Mouse (Mus musculus): ENCODE data around the gene Scfd2. TPM values are rescaled to one million over a fixed set of nuclear protein-coding genes. Genes with fewer than 3 reads are reported as not detected.

Scfd2 gene
- polyA plus RNA-seq, 1 experiment from 2014 or later, result 21.7 TPM

DNA sequence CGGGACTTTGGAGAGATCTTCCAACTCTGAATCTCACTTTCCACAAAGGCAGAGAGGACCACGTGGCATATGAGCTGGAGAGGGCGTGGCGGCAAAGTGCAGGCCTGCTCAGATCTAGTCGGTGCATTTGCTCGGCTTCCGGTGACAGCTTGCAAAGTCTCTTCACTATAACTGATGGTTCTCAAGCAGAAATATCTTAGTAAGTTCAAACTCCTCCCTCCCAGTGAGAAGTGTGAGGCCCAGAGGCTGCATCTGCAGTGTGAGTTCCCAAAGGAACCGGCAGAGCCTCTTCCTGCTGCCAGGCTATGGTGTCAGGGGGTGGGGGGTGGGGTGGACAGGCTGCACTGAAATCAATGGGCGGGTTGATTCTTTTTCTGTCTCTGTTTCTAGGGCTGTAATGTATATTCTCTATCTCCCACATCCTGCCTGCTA lies 271.2 kb downstream of the Scfd2 start:
- Histone ChIP-seq H3K4me2 (replicated peaks) (no peak overlapping the region), H3K36me3 (no peaks in the 10 kb centered on the region), H3K4me1 (replicated peaks) (peaks cover 18% of the 10 kb centered on the region), H3K27ac (no peak overlapping the region), H3K9ac (replicated peaks) (no peak overlapping the region), H3K9me3 (no peaks in the 10 kb centered on the region), H3K27me3 (no peaks in the 10 kb centered on the region), H3K4me3 (replicated peaks) (no peak overlapping the region)
- 55% methylated on average over 9 of the region's 9 CpGs for WGBS
- peak; percentile 27; the same call in 1 of the 2 replicates for ATAC-seq

- Histone ChIP-seq H3K27ac (no peak overlapping the region), H3K9me3 (no peaks in the 10 kb centered on the region), H3K4me3 (replicated peaks) (no peak overlapping the region), H3K4me1 (replicated peaks) (peaks cover 14% of the 10 kb centered on the region), H3K36me3 (no peaks in the 10 kb centered on the region), H3K9ac (replicated peaks) (no peak overlapping the region), H3K27me3 (no peaks in the 10 kb centered on the region), H3K4me2 (replicated peaks) (no peak overlapping the region)
- ATAC-seq, result no peak
- WGBS, result 78% methylated on average over 4 of the region's 4 CpGs
These were observed 274.9 kb downstream of the Scfd2 start for GRCm38 (mm10) chr5:74256705-74257104.

GRCm38 (mm10) chr5:74254996-74255395 lies 276.6 kb downstream of the Scfd2 start:
- 74% methylated on average over 1 of the region's 1 CpGs for WGBS
- Histone ChIP-seq H3K27me3 (no peaks in the 10 kb centered on the region), H3K27ac (no peak overlapping the region), H3K4me2 (replicated peaks) (no peak overlapping the region), H3K4me1 (replicated peaks) (peaks cover under 1% of the 10 kb centered on the region), H3K36me3 (no peaks in the 10 kb centered on the region), H3K9ac (replicated peaks) (no peak overlapping the region), H3K4me3 (replicated peaks) (no peak overlapping the region), H3K9me3 (no peaks in the 10 kb centered on the region)
- no peak for ATAC-seq

DNA sequence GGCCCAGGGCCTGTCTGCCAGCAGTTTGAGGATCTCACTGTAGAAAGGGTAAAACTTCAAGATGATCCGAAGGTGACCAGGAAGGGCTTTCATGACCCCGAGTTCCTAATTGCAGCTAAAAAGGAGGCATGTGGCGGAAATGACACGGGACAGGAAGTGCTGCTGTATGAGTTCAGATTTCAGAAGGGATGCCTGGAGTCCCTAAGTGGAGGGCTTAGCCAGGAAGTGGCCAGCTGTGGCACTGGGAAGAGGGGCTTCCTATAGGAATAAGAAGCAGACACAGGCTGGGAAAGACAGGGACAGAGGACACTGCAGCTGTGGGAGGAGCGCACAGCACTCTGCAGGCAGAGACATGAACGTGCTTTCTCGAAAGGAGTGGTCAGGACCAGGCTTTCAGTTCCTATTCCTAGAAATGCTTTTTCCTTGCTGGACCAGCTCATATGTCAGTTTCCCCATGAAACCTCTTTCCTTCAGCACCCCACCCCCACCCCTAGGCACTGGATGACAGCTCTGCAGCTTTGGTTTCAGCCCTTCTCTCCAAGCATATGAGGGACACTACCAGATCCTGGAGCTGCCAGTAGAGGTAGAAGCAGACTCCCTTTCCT lies 277.7 kb downstream of the Scfd2 start:
- no peaks in the 10 kb centered on the region for H3K27me3 ChIP-seq
- WGBS, result 80% methylated on average over 7 of the region's 7 CpGs
- H3K4me1 ChIP-seq (replicated peaks), result no peaks in the 10 kb centered on the region; the same call in none of the 2 replicates

DNA sequence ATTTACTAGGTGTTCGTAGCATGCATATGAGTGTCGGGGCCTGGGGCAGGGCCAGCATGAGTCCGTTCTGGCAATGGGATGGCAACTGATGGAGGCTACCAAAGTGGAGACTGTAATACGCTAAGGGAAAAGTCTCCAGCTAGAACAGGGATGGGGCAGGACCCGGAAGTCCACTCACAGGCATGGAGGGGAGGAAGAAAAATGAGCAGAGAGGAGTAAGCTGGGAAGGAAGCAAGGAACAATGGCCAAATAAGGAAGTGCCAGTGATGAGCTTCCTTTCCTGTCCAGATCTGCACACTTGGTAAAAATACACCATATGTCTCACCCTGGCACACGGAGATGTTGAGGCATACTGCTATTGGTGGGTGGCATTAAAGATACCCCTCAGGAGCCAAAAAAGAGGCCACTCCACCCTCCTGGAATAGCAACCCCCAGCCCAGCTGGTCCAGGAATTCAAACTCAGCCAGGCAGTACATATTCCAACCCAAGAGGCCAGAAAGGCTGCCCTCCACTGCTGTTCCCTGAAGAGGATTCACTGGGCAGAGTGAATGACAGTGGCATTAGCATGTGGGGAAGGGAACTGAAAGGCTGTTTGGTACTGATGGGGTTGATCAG lies 278.8 kb downstream of the Scfd2 start:
- Histone ChIP-seq H3K4me3 (replicated peaks) (no peak overlapping the region), H3K4me2 (replicated peaks) (no peak overlapping the region)
- WGBS, result 88% methylated on average over 6 of the region's 6 CpGs

More for the DNA sequence above, 277.7 kb downstream of the Scfd2 start:
- Histone ChIP-seq H3K36me3 (no peaks in the 10 kb centered on the region), H3K4me3 (replicated peaks) (no peak overlapping the region), H3K9ac (replicated peaks) (no peak overlapping the region), H3K9me3 (no peaks in the 10 kb centered on the region), H3K27ac (no peak overlapping the region), H3K4me2 (replicated peaks) (no peak overlapping the region)
- ATAC-seq, result no peak

GRCm38 (mm10) chr5:74250947-74251346 lies 280.6 kb downstream of the Scfd2 start:
- Histone ChIP-seq H3K4me2 (replicated peaks) (no peak overlapping the region), H3K9ac (replicated peaks) (no peak overlapping the region), H3K27me3 (no peaks in the 10 kb centered on the region), H3K9me3 (no peaks in the 10 kb centered on the region), H3K4me1 (replicated peaks) (peaks cover 8% of the 10 kb centered on the region), H3K36me3 (no peaks in the 10 kb centered on the region), H3K4me3 (replicated peaks) (no peak overlapping the region), H3K27ac (no peak overlapping the region)
- WGBS, result 79% methylated on average over 2 of the region's 2 CpGs
- no peak for ATAC-seq

More for the DNA sequence above, 278.8 kb downstream of the Scfd2 start:
- H3K4me1 ChIP-seq (replicated peaks), result no peaks in the 10 kb centered on the region; the same call in none of the 2 replicates
- no peak for ATAC-seq
- H3K36me3 ChIP-seq, result no peaks in the 10 kb centered on the region
- H3K27me3 ChIP-seq, result no peaks in the 10 kb centered on the region
- H3K27ac ChIP-seq, result no peak overlapping the region
- H3K9ac ChIP-seq (replicated peaks), result no peak overlapping the region
- H3K9me3 ChIP-seq, result no peaks in the 10 kb centered on the region

- Histone ChIP-seq H3K4me1 (replicated peaks) (peaks cover 8% of the 10 kb centered on the region), H3K27me3 (no peaks in the 10 kb centered on the region), H3K4me3 (replicated peaks) (no peak overlapping the region), H3K9me3 (no peaks in the 10 kb centered on the region), H3K27ac (no peak overlapping the region), H3K36me3 (no peaks in the 10 kb centered on the region), H3K4me2 (replicated peaks) (no peak overlapping the region), H3K9ac (replicated peaks) (no peak overlapping the region)
- ATAC-seq, result no peak
- 51% methylated on average over 7 of the region's 7 CpGs for WGBS
These were observed 281.3 kb downstream of the Scfd2 start for GRCm38 (mm10) chr5:74250308-74250707.

GRCm38 (mm10) chr5:74249794-74250193 lies 281.8 kb downstream of the Scfd2 start:
- 59% methylated on average over 3 of the region's 3 CpGs for WGBS
- H3K27ac ChIP-seq, result no peak overlapping the region
- peaks cover 8% of the 10 kb centered on the region; the same call in 1 of the 2 replicates for H3K4me1 ChIP-seq (replicated peaks)
- no peak overlapping the region for H3K4me3 ChIP-seq (replicated peaks)
- H3K36me3 ChIP-seq, result no peaks in the 10 kb centered on the region
- H3K9me3 ChIP-seq, result no peaks in the 10 kb centered on the region
- ATAC-seq, result no peak
- no peaks in the 10 kb centered on the region for H3K27me3 ChIP-seq
- H3K9ac ChIP-seq (replicated peaks), result no peak overlapping the region
- H3K4me2 ChIP-seq (replicated peaks), result no peak overlapping the region

DNA sequence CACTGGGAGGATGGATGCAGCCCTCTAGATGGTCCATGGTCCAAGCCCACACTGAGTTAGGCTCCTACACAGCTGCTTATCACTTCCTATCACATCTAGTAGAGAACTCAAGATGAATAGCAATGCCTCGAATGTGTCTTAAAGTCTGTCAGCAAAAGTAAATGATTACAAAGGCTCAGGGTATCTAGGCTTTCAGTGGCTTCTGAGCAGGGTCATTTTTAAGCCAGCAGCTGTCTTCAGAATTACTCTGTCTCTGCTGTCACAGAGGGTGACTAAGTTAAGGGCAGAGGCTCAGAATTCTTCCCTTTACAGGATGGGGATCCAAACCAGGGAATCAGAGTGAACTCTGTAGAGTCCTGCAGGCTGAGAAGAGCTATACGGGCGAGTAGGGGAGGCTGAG lies 284.6 kb downstream of the Scfd2 start:
- H3K9ac ChIP-seq (replicated peaks), result no peak overlapping the region
- ATAC-seq, result no peak
- peaks cover 8% of the 10 kb centered on the region; the same call in 1 of the 2 replicates for H3K4me1 ChIP-seq (replicated peaks)
- H3K4me2 ChIP-seq (replicated peaks), result no peak overlapping the region
- H3K4me3 ChIP-seq (replicated peaks), result no peak overlapping the region
- no peaks in the 10 kb centered on the region for H3K9me3 ChIP-seq
- H3K36me3 ChIP-seq, result no peaks in the 10 kb centered on the region
- H3K27me3 ChIP-seq, result no peaks in the 10 kb centered on the region
- 87% methylated on average over 3 of the region's 3 CpGs for WGBS
- no peak overlapping the region for H3K27ac ChIP-seq

- H3K27me3 ChIP-seq, result no peaks in the 10 kb centered on the region
- H3K36me3 ChIP-seq, result no peaks in the 10 kb centered on the region
- no peak overlapping the region for H3K27ac ChIP-seq
- ATAC-seq, result no peak
- H3K4me3 ChIP-seq (replicated peaks), result no peak overlapping the region
- H3K9me3 ChIP-seq, result no peaks in the 10 kb centered on the region
- 61% methylated on average over 4 of the region's 4 CpGs for WGBS
- H3K4me2 ChIP-seq (replicated peaks), result no peak overlapping the region
- H3K4me1 ChIP-seq (replicated peaks), result peaks cover 8% of the 10 kb centered on the region; the same call in 1 of the 2 replicates
- H3K9ac ChIP-seq (replicated peaks), result no peak overlapping the region
These were observed 285.1 kb downstream of the Scfd2 start for GRCm38 (mm10) chr5:74246453-74246852.

DNA sequence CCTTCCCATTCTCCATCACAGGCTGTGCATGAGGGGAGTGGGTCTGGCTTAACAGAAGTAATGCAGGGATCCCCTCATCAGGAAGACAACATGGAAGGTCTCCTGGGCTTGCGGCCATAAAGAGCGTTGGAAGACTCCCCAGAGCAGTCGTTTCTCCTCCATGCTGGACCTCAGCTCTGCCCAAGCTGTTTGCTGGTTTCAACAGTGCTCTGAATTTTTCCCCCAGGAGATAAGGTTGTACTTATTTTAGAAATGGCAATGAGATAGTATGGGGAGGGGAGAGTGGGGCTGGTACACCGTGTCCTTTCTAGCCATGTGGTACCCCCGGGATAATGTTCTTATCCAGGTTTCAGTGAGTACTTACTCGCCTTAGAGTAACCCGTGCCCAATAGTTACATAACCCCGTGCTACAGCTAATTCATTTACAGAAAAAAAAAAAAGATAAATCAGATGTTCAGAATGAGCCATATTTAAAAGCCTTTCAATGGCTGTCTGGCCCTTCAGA lies 285.9 kb downstream of the Scfd2 start:
- H3K4me3 ChIP-seq (replicated peaks), result no peak overlapping the region
- no peaks in the 10 kb centered on the region for H3K27me3 ChIP-seq
- H3K9ac ChIP-seq (replicated peaks), result no peak overlapping the region
- WGBS, result 88% methylated on average over 8 of the region's 8 CpGs
- no peaks in the 10 kb centered on the region for H3K9me3 ChIP-seq
- no peak for ATAC-seq
- peaks cover 8% of the 10 kb centered on the region; the same call in 1 of the 2 replicates for H3K4me1 ChIP-seq (replicated peaks)
- no peak overlapping the region for H3K27ac ChIP-seq
- no peaks in the 10 kb centered on the region for H3K36me3 ChIP-seq
- H3K4me2 ChIP-seq (replicated peaks), result no peak overlapping the region

DNA sequence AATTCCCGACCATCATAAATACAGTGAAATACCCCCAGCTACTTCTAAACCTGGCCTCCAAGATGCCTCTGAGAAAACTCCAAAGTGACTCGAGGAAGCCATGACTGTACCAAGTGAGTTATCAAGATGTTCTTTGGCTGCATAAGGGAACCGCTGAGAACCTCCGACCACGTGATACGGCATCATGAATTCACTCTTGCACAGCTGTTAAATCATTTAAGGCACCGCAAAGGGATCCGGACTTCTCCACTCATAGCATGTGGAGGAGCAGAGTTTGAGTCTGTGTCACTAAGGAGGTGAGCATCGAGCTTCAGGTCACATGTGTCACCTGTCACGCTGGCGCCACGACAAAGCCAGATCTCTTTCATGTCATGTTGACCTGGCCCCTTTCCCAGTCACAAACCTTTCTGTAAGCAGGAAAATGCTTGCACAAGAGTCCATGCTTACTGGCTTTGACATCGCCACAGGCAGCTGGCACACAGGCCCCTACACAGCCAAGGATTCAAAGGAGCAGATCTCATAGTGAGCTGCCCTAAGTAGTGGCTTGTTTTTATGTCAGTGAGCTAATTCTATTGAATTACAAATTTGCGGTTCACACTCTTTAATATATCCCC lies 287.0 kb downstream of the Scfd2 start:
- 94% methylated on average over 14 of the region's 14 CpGs for WGBS
- peaks cover 8% of the 10 kb centered on the region; the same call in 1 of the 2 replicates for H3K4me1 ChIP-seq (replicated peaks)
- no peak overlapping the region for H3K4me2 ChIP-seq (replicated peaks)
- H3K36me3 ChIP-seq, result no peaks in the 10 kb centered on the region
- no peak overlapping the region for H3K27ac ChIP-seq
- H3K9me3 ChIP-seq, result no peaks in the 10 kb centered on the region
- H3K4me3 ChIP-seq (replicated peaks), result no peak overlapping the region
- no peaks in the 10 kb centered on the region for H3K27me3 ChIP-seq
- H3K9ac ChIP-seq (replicated peaks), result no peak overlapping the region
- no peak for ATAC-seq
